Comparison of ENCODE assay signal across 9 mouse cellular contexts in the genomic region with DNA sequence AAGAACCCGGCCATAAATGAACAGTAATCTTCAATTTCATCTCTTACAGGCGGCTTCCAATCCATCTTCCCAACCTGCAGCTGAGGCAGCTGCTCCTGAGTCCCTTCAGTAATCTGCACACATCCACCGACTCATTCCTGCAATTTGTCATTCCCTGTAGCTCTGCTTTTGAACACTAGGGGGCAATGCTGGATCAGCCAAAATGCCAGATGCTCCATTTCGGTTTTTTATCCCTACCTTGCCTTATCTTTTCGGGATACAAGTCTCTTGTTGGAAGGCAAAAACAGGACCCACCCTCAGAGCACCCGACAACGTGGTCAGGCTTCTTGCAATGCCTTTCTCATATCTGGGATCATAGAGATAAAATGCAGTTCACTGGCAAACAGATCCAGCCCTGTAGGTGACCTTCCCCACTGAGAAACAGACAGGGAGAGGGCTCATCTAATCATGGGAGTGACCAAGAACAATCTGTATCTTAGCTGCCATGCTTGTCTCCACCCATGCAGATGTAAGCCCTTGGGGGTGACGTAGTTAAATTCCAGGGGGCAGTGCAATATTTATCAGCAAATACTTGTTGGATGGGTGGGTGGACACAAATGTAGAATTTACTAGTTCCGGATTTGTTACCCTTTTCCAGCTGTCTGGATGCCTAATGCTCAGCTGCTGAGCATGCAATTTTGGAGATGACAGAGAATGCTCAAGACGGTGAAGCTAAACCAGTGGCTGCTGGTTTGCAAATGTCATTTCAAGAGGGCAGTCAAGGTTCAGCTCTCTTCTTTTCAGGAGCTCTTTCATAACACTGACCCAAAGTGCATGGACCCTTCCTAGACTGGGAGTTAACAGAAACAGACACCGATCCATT.
DNase-seq lines count a peak whose midpoint lies in the region; ATAC-seq and TF ChIP-seq lines count a peak whose summit lies in the region.
"Had no signal": no experiment of that assay in that cellular context is flagged by ENCODE, and none has a peak within 500 bp of the region (broad histone marks: within the 10 kb centered on the region; RNA-seq: fewer than 3 reads in every experiment).

No protein-coding gene starts in this region.

- peak; percentile 48 to 55 for DNase-seq in B cell, adult 2 months
- DNase-seq in splenic B cell, adult 2 months (ENCODE audit: low read depth, low spot score): peak; percentile 56

- no peak overlapping the region for H3K4me3 ChIP-seq in bone marrow, adult 2 months (replicated peaks; ENCODE audit: control insufficient read depth, low read depth, low read length)
- no peak overlapping the region for H3K4me3 ChIP-seq in heart, embryonic 11.5 days (ENCODE audit: low read depth, low read length)
- H3K4me3 ChIP-seq in kidney, embryonic 15.5 days (replicated peaks): 0 out of 2 replicates have a peak overlapping the region, but pooled peaks have one; percentile 13
- H3K4me3 ChIP-seq in limb, embryonic 13.5 days: no peak overlapping the region
- H3K4me3 ChIP-seq in midbrain, embryonic 15.5 days: no peak overlapping the region
- H3K4me3 ChIP-seq: embryonic facial prominence, embryonic 12.5 days had no signal

- no peak overlapping the region for H3K9ac ChIP-seq in heart, embryonic 11.5 days (ENCODE audit: low read depth, low read length)
- no peak overlapping the region for H3K9ac ChIP-seq in kidney, embryonic 15.5 days
- H3K9ac ChIP-seq in limb, embryonic 13.5 days: no peak overlapping the region
- no peak overlapping the region for H3K9ac ChIP-seq in midbrain, embryonic 15.5 days
- H3K9ac ChIP-seq: embryonic facial prominence, embryonic 12.5 days had no signal

- TF ChIP-seq POLR2A in bone marrow, adult 2 months (IDR thresholded peaks at IDR 0.05; ENCODE audit: borderline replicate concordance, control insufficient read depth, low read depth, low read length): no peak

- WGBS in bone marrow, adult 2 months: 28% methylated on average over 11 of the region's 11 CpGs
- 20% methylated on average over 11 of the region's 11 CpGs for WGBS in heart, embryonic 11.5 days (ENCODE audit: insufficient replicate concordance)
- WGBS in kidney, embryonic 15.5 days: 24% methylated on average over 11 of the region's 11 CpGs
- WGBS in limb, embryonic 13.5 days: 24% methylated on average over 11 of the region's 11 CpGs
- WGBS in midbrain, embryonic 15.5 days: 23% methylated on average over 11 of the region's 11 CpGs

- no peaks in the 10 kb centered on the region for H3K36me3 ChIP-seq in heart, embryonic 11.5 days (ENCODE audit: control insufficient read depth, insufficient read depth, low read length)
- no peaks in the 10 kb centered on the region for H3K36me3 ChIP-seq in kidney, embryonic 15.5 days
- no peaks in the 10 kb centered on the region for H3K36me3 ChIP-seq in limb, embryonic 13.5 days
- H3K36me3 ChIP-seq in midbrain, embryonic 15.5 days (replicated peaks): no peaks in the 10 kb centered on the region
- no peaks in the 10 kb centered on the region for H3K36me3 ChIP-seq in splenic B cell, adult 2 months (ENCODE audit: control insufficient read depth, insufficient read depth, low read length, poor library complexity, severe bottlenecking)
- H3K36me3 ChIP-seq: embryonic facial prominence, embryonic 12.5 days had no signal

- TF ChIP-seq CTCF in bone marrow, adult 2 months (IDR thresholded peaks at IDR 0.05; ENCODE audit: control insufficient read depth, insufficient read depth, low read length): peak; percentile 31; the same call in 1 of the 2 replicates

- no peaks in the 10 kb centered on the region for H3K27me3 ChIP-seq in heart, embryonic 11.5 days (ENCODE audit: control insufficient read depth, insufficient read depth, low read length)
- H3K27me3 ChIP-seq in kidney, embryonic 15.5 days: 0 out of 2 replicates have a peak, but pooled peaks cover 11% of the 10 kb centered on the region
- peaks cover 8% of the 10 kb centered on the region; the same call in 1 of the 2 replicates for H3K27me3 ChIP-seq in limb, embryonic 13.5 days
- no peaks in the 10 kb centered on the region for H3K27me3 ChIP-seq in midbrain, embryonic 15.5 days (replicated peaks)
- no peaks in the 10 kb centered on the region for H3K27me3 ChIP-seq in splenic B cell, adult 2 months (ENCODE audit: control insufficient read depth, insufficient read depth, low read length, poor library complexity, severe bottlenecking)
- H3K27me3 ChIP-seq: embryonic facial prominence, embryonic 12.5 days had no signal

- peaks cover 2% of the 10 kb centered on the region for H3K4me1 ChIP-seq in bone marrow, adult 2 months (ENCODE audit: control insufficient read depth, insufficient read depth, low read length)
- H3K4me1 ChIP-seq in heart, embryonic 11.5 days (ENCODE audit: control insufficient read depth, insufficient read depth, low read length): peaks cover 12% of the 10 kb centered on the region
- peaks cover 7% of the 10 kb centered on the region for H3K4me1 ChIP-seq in kidney, embryonic 15.5 days
- H3K4me1 ChIP-seq in limb, embryonic 13.5 days: peaks cover 3% of the 10 kb centered on the region
- peaks cover 32% of the 10 kb centered on the region for H3K4me1 ChIP-seq in midbrain, embryonic 15.5 days
- H3K4me1 ChIP-seq: embryonic facial prominence, embryonic 12.5 days had no signal

- no peak overlapping the region for H3K27ac ChIP-seq in bone marrow, adult 2 months (ENCODE audit: control insufficient read depth, insufficient read depth, low read depth, low read length, poor library complexity)
- no peak overlapping the region for H3K27ac ChIP-seq in heart, embryonic 11.5 days (ENCODE audit: low read depth, low read length)
- H3K27ac ChIP-seq in kidney, embryonic 15.5 days: peak overlapping the region; percentile 14; the same call in 1 of the 2 replicates
- no peak overlapping the region for H3K27ac ChIP-seq in limb, embryonic 13.5 days
- peak overlapping the region; percentile 60 for H3K27ac ChIP-seq in midbrain, embryonic 15.5 days
- H3K27ac ChIP-seq: embryonic facial prominence, embryonic 12.5 days had no signal

- H3K9me3 ChIP-seq in heart, embryonic 11.5 days (replicated peaks; ENCODE audit: control insufficient read depth, low read length): no peaks in the 10 kb centered on the region
- no peaks in the 10 kb centered on the region for H3K9me3 ChIP-seq in kidney, embryonic 15.5 days (replicated peaks)
- no peaks in the 10 kb centered on the region for H3K9me3 ChIP-seq in limb, embryonic 13.5 days
- H3K9me3 ChIP-seq in midbrain, embryonic 15.5 days: no peaks in the 10 kb centered on the region
- H3K9me3 ChIP-seq: embryonic facial prominence, embryonic 12.5 days had no signal

- H3K4me2 ChIP-seq in heart, embryonic 11.5 days: 0 out of 2 replicates have a peak overlapping the region, but pooled peaks have one; percentile 37
- H3K4me2 ChIP-seq in kidney, embryonic 15.5 days: peak overlapping the region; percentile 39
- H3K4me2 ChIP-seq in limb, embryonic 13.5 days (replicated peaks): 0 out of 2 replicates have a peak overlapping the region, but pooled peaks have one; percentile 7
- H3K4me2 ChIP-seq in midbrain, embryonic 15.5 days: peak overlapping the region; percentile 20; the same call in 1 of the 2 replicates
- H3K4me2 ChIP-seq: embryonic facial prominence, embryonic 12.5 days had no signal

- peak; percentile 46; the same call in 1 of the 2 replicates for ATAC-seq in erythroid progenitor cell, adult 5-6 weeks (replicated peaks; ENCODE audit: low FRiP score, poor library complexity, severe bottlenecking)
- ATAC-seq in heart, embryonic 11.5 days (replicated peaks; ENCODE audit: insufficient number of reproducible peaks, low FRiP score, low TSS enrichment): no peak; the same call in 1 of the 2 replicates
- peak; percentile 62 for ATAC-seq in kidney, embryonic 15.5 days (replicated peaks; ENCODE audit: low FRiP score)
- peak; percentile 54; the same call in 1 of the 2 replicates for ATAC-seq in limb, embryonic 13.5 days (ENCODE audit: low FRiP score, low read depth)
- peak; percentile 48 for ATAC-seq in midbrain, embryonic 15.5 days (replicated peaks)

Comparison
In these comparisons a context has a peak if more than half of its experiments do, and no peak if none do; other contexts are left out.
1. H3K27ac ChIP-seq: peak in kidney, embryonic 15.5 days (single experiment) and midbrain, embryonic 15.5 days (single experiment); none in bone marrow, adult 2 months (single experiment), heart, embryonic 11.5 days (single experiment) and limb, embryonic 13.5 days (single experiment).
2. Peak in every context shown above with its lines, with median percentiles within 50 percentile points of each other: H3K4me2 ChIP-seq.